Mouse (Mus musculus): ENCODE data around the gene Gm11146. TPM values are rescaled to one million over a fixed set of nuclear protein-coding genes. Genes with fewer than 3 reads are reported as not detected.

The Gm11146 gene
- polyA plus RNA-seq (2012), result not detected in 2 replicates

DNA sequence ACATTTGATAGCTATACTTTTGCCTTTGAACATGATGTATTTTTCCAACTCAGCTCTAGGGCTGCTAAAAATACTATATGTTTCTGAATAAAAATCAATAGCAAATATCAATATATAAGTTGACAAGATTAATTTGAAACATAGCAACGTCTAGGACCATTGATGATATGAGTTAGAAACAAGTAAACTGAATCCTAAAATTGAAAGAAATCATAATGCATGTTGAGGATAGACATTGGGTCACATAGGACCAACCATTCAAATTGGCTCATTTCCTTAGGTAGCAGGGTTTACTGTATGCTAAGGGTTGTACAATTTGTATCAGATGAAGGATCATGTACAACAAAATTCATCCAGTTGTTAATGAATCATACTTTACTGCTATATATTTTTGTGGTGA is at the start of gene Gm11146:
Gm11146 (minus strand) TSS at position 101 of the 400 bp plus-strand sequence.

All from megakaryocyte-erythroid progenitor cell, adult 5 weeks (primary cell).